Mouse (Mus musculus) liver, embryonic 14.5 days (tissue): Measurements from ENCODE around the gene Cyp2s1. TPM values are rescaled to one million over a fixed set of nuclear protein-coding genes. Genes with fewer than 3 reads are reported as not detected.

Experiments
- ATAC-seq: fragments of 200-750 bp; cut with Nextera tagmentation; 2 replicates; pipeline ENCODE4 v1.8.0; 2017; ENCODE audit warnings: moderate number of reproducible peaks, mild to moderate bottlenecking, moderate library complexity; ENCODE audit not compliant: insufficient read depth
- DNase-seq, 3 experiments: peaks; one replicate each; pipeline ENCODE4 v3.0.0-alpha.2; 2012 to 2013; ENCODE audit warnings: low read depth in 3 of 3, low spot score in 3 of 3
- H3K27ac ChIP-seq: fragments of 300-500 bp; sonication (generic); 2 replicates; pipeline ENCODE4 v1.5.1; 2014; ENCODE audit warnings: moderate library complexity, mild to moderate bottlenecking, control low read depth, inconsistent platforms
- H3K27me3 ChIP-seq: fragments of 300-500 bp; sonication (generic); 2 replicates; pipeline ENCODE4 v1.6.1; 2014; ENCODE audit warnings: mild to moderate bottlenecking, low read length, moderate library complexity; ENCODE audit not compliant: control insufficient read depth, insufficient read depth
- H3K36me3 ChIP-seq: fragments of 300-500 bp; sonication (generic); replicated peaks from 2 replicates; pipeline ENCODE4 v1.6.1; 2014; ENCODE audit warnings: low read depth; ENCODE audit not compliant: control insufficient read depth, insufficient read depth
- H3K4me1 ChIP-seq, 2 experiments: fragments of 200-500 bp in 1 of 2; fragments of 300-500 bp in 1 of 2; sonication (generic) in 1 of 2; replicated peaks; 2 replicates each; pipeline ENCODE4 v1.6.1; 2012 to 2014; ENCODE audit warnings: antibody characterized with exemption in 1 of 2, inconsistent platforms in 1 of 2, low read length in 1 of 2; ENCODE audit not compliant: control insufficient read depth in 2 of 2, insufficient read depth in 2 of 2
- H3K4me2 ChIP-seq: fragments of 300-500 bp; sonication (generic); 2 replicates; pipeline ENCODE4 v1.6.1; 2014; ENCODE audit warnings: low read depth, mild to moderate bottlenecking, control low read depth, moderate library complexity
- H3K4me3 ChIP-seq, 2 experiments: fragments of 200-500 bp in 1 of 2; fragments of 300-500 bp in 1 of 2; sonication (generic) in 1 of 2; 2 replicates each; pipeline ENCODE4 v1.5.1; 2012 to 2014; ENCODE audit warnings: low read depth in 2 of 2, low read length in 2 of 2, mild to moderate bottlenecking in 2 of 2, control low read depth in 1 of 2, inconsistent platforms in 1 of 2, moderate library complexity in 1 of 2; ENCODE audit not compliant: insufficient read depth in 1 of 2
- H3K9ac ChIP-seq: fragments of 300-500 bp; sonication (generic); replicated peaks from 2 replicates; pipeline ENCODE4 v1.6.1; 2014; ENCODE audit warnings: mild to moderate bottlenecking, control low read depth, moderate library complexity
- H3K9me3 ChIP-seq: fragments of 300-500 bp; sonication (generic); 2 replicates; pipeline ENCODE4 v1.6.1; 2016; ENCODE audit warnings: low read length, mixed read lengths; ENCODE audit not compliant: control insufficient read depth
- CTCF ChIP-seq: IDR thresholded peaks from 2 replicates; pipeline ENCODE4 v1.5.1; 2016; ENCODE audit warnings: antibody characterized with exemption, low read depth, control low read depth
- EP300 ChIP-seq: IDR thresholded peaks from 2 replicates; pipeline ENCODE4 v1.6.1; 2016; ENCODE audit warnings: antibody characterized with exemption, low read depth
- WGBS: fragments of 180-500 bp; shearing (Covaris S2); extraction: QIAGEN DNeasy Blood & Tissue Kit; methylation state at CpG from one replicate; pipeline ENCODE4 v1.1.7; 2014; ENCODE audit not compliant: insufficient replicate concordance; 5-methylcytosine and 5-hydroxymethylcytosine counted together
- polyA plus RNA-seq, 2 experiments: library from polyadenylated mRNA; depleted of rRNA in 1 of 2; stranded (reverse) in 1 of 2; unstranded in 1 of 2; fragments of >200 nt; fragmentation: Nextera tagmentation in 1 of 2; extraction: Ambion mirVana in 1 of 2; gene quantifications; 2 replicates each; pipeline versions ENCODE4 v1.2.1 to v1.2.3; 2012 to 2014

Gene Cyp2s1
- polyA plus RNA-seq, 2 experiments = 0.22 to 0.52 TPM

GRCm38 (mm10) chr7:25827199-25827598 is 10.5 kb upstream of the Cyp2s1 start:
- TF ChIP-seq CTCF = no peak
- TF ChIP-seq EP300 = no peak

GRCm38 (mm10) chr7:25826029-25826428 is 9.3 kb upstream of the Cyp2s1 start:
- H3K27ac ChIP-seq = no peak overlapping the region
- H3K4me1 ChIP-seq = no peaks in the 10 kb centered on the region; a peak in 1 of 4 replicates
- H3K9me3 ChIP-seq = no peaks in the 10 kb centered on the region
- DNase-seq (no peak), ATAC-seq (no peak)
- H3K4me3 ChIP-seq = no peak overlapping the region
- no peak overlapping the region for H3K4me2 ChIP-seq
- WGBS = 46% methylated on average over 6 of the region's 6 CpGs
- no peak overlapping the region for H3K9ac ChIP-seq
- no peak for TF ChIP-seq CTCF
- TF ChIP-seq EP300 = no peak
- no peaks in the 10 kb centered on the region for H3K27me3 ChIP-seq
- no peaks in the 10 kb centered on the region for H3K36me3 ChIP-seq

More at GRCm38 (mm10) chr7:25827199-25827598, 10.5 kb upstream of the Cyp2s1 start:
- Histone ChIP-seq H3K4me1 (no peaks in the 10 kb centered on the region; a peak in 1 of 4 replicates), H3K36me3 (no peaks in the 10 kb centered on the region), H3K4me2 (no peak overlapping the region), H3K9ac (no peak overlapping the region), H3K4me3 (no peak overlapping the region), H3K27ac (no peak overlapping the region), H3K9me3 (no peaks in the 10 kb centered on the region), H3K27me3 (no peaks in the 10 kb centered on the region)
- DNase-seq (no peak), ATAC-seq (no peak)
- WGBS = 19% methylated on average over 3 of the region's 3 CpGs

GRCm38 (mm10) chr7:25825043-25825442 is 8.3 kb upstream of the Cyp2s1 start:
- TF ChIP-seq CTCF (no peak), EP300 (no peak)
- no peak overlapping the region for H3K4me2 ChIP-seq
- H3K4me1 ChIP-seq = no peaks in the 10 kb centered on the region; a peak in 1 of 4 replicates
- 49% methylated on average over 9 of the region's 9 CpGs for WGBS
- H3K27me3 ChIP-seq = no peaks in the 10 kb centered on the region
- H3K27ac ChIP-seq = no peak overlapping the region
- H3K9me3 ChIP-seq = no peaks in the 10 kb centered on the region
- ATAC-seq (no peak), DNase-seq (no peak)
- H3K4me3 ChIP-seq = no peak overlapping the region
- H3K36me3 ChIP-seq = no peaks in the 10 kb centered on the region
- H3K9ac ChIP-seq = no peak overlapping the region

- Histone ChIP-seq H3K9me3 (no peaks in the 10 kb centered on the region), H3K4me1 (no peaks in the 10 kb centered on the region), H3K4me3 (no peak overlapping the region), H3K4me2 (no peak overlapping the region), H3K27ac (no peak overlapping the region), H3K27me3 (peaks cover 15% of the 10 kb centered on the region), H3K9ac (no peak overlapping the region), H3K36me3 (no peaks in the 10 kb centered on the region)
- TF ChIP-seq EP300 (no peak), CTCF (no peak)
- 20% methylated on average over 7 of the region's 7 CpGs for WGBS
- no peak for ATAC-seq
- DNase-seq = no peak
Measured at GRCm38 (mm10) chr7:25815571-25815970, 1.1 kb downstream of the Cyp2s1 start.

- Histone ChIP-seq H3K27me3 (peaks cover 15% of the 10 kb centered on the region), H3K27ac (no peak overlapping the region), H3K4me2 (no peak overlapping the region), H3K36me3 (no peaks in the 10 kb centered on the region), H3K9me3 (no peaks in the 10 kb centered on the region), H3K4me1 (no peaks in the 10 kb centered on the region), H3K9ac (no peak overlapping the region), H3K4me3 (no peak overlapping the region)
- TF ChIP-seq CTCF (no peak), EP300 (no peak)
- no peak for ATAC-seq
- 61% methylated on average over 9 of the region's 9 CpGs for WGBS
- DNase-seq = no peak
Measured at GRCm38 (mm10) chr7:25814711-25815110, 2.0 kb downstream of the Cyp2s1 start.
